Mouse (Mus musculus) cerebellum, adult 9-11 months (tissue): ENCODE results near the gene Gm49380.

Experiments
- DNase-seq: peaks from one replicate; pipeline ENCODE4 v3.0.0; 2022

Gene Gm49380

GRCm38 (mm10) chr9:44124317-44124716, 11.0 kb upstream of the Gm49380 start:
- no peak for DNase-seq

GRCm38 (mm10) chr9:44119948-44120465, 6.7 kb upstream of the Gm49380 start:
- no peak for DNase-seq

GRCm38 (mm10) chr9:44119011-44119410, 5.7 kb upstream of the Gm49380 start:
- DNase-seq, result no peak

GRCm38 (mm10) chr9:44116182-44116581, 2.9 kb upstream of the Gm49380 start:
- no peak for DNase-seq

GRCm38 (mm10) chr9:44115599-44115998, 2.3 kb upstream of the Gm49380 start:
- DNase-seq, result no peak

- peak; percentile 39 for DNase-seq
These were observed 1.2 kb upstream of the Gm49380 start for GRCm38 (mm10) chr9:44114453-44114852.

GRCm38 (mm10) chr9:44111909-44112308, 1.4 kb downstream of the Gm49380 start:
- DNase-seq, result peak; percentile 42

GRCm38 (mm10) chr9:44109360-44110095, 3.8 kb downstream of the Gm49380 start:
- DNase-seq, result peak; percentile 80

GRCm38 (mm10) chr9:44108269-44109055, 4.8 kb downstream of the Gm49380 start:
- peak; percentile 63 for DNase-seq

- no peak for DNase-seq
These were observed 5.6 kb downstream of the Gm49380 start for GRCm38 (mm10) chr9:44107557-44108179.

- DNase-seq, result peak; percentile 78
These were observed 6.2 kb downstream of the Gm49380 start, which contains the start of gene C1qtnf5 for GRCm38 (mm10) chr9:44107110-44107509. Gene C1qtnf5, plus strand, starts transcription at chr9:44107245.

GRCm38 (mm10) chr9:44106596-44106995, 6.7 kb downstream of the Gm49380 start:
- no peak for DNase-seq

GRCm38 (mm10) chr9:44106182-44106581, 7.1 kb downstream of the Gm49380 start:
- DNase-seq, result no peak

- DNase-seq, result no peak
These were observed 7.5 kb downstream of the Gm49380 start for GRCm38 (mm10) chr9:44105781-44106180.

- no peak for DNase-seq
These were observed 8.4 kb downstream of the Gm49380 start for GRCm38 (mm10) chr9:44104881-44105280.

GRCm38 (mm10) chr9:44101490-44101889, 11.8 kb downstream of the Gm49380 start, which contains the start of gene Mfrp:
Gene Mfrp, plus strand, starts transcription at chr9:44101729.
- peak; percentile 18 for DNase-seq

GRCm38 (mm10) chr9:44096536-44096935, 16.8 kb downstream of the Gm49380 start:
- peak; percentile 50 for DNase-seq

GRCm38 (mm10) chr9:44095781-44096180, 17.5 kb downstream of the Gm49380 start:
- DNase-seq, result no peak

GRCm38 (mm10) chr9:44094737-44095136, 18.6 kb downstream of the Gm49380 start:
- DNase-seq, result no peak

- DNase-seq, result peak; percentile 90
These were observed 19.4 kb downstream of the Gm49380 start for GRCm38 (mm10) chr9:44093612-44094503.

GRCm38 (mm10) chr9:44088877-44089608, 24.3 kb downstream of the Gm49380 start:
- no peak for DNase-seq
